Mouse (Mus musculus) monocyte, adult 59 days (primary cell): ENCODE measurements around the gene Cnnm4. TPM values are rescaled to one million over a fixed set of nuclear protein-coding genes. Genes with fewer than 3 reads are reported as not detected.

Source experiments
- total RNA-seq, 2 experiments: library from RNA; stranded (reverse); gene quantifications; one replicate each; pipeline ENCODE4 v1.2.4; 2023

Gene Cnnm4
- total RNA-seq: 10 to 100 TPM; 38.2 to 39.4 TPM

DNA sequence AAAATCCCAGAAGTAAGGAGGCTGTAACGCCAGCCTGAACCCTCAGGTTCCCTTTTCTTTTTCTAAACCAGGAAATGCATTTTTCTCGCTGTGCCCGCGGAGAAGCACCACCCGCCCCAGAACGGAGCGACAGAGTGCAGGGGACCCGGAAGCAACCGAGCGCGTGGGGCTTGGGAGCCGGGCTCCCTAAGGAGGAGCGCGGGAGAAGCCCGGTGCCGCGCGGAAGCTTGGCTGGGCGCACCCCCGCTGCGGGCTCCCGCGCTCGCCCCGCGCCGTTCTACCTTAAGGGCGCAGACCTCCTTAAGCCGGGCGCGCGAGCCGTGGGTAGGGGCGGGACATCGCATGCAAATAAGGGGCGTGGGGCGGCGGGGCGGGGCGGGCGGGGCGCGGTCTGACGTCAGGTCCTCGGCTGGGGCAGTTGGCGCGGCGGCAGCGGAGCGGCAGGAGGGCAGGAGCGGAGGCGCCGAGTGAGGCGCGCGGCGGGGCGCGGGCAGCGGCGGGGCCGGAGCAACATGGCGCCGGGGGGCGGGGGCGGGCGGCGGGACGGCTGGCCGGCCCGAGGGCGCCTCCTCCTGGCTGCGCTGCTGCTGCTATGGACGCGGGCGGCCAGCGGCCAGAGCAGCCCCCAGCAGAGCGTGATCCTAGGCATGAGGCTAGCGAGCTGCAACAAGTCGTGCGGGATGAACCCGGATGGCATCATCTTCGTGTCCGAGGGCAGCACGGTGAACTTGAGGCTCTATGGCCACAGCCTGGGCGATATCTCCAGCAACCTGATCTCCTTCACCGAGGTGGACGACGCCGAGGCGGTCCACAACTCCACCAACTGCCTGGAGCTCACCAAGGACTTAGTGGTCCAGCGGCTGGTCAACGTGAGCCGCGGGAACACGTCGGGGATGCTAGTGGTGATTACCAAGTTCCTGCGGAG is at the start of gene Cnnm4:
TSS of gene Cnnm4 (plus strand) at position 440 of the 925 bp plus-strand sequence.

DNA sequence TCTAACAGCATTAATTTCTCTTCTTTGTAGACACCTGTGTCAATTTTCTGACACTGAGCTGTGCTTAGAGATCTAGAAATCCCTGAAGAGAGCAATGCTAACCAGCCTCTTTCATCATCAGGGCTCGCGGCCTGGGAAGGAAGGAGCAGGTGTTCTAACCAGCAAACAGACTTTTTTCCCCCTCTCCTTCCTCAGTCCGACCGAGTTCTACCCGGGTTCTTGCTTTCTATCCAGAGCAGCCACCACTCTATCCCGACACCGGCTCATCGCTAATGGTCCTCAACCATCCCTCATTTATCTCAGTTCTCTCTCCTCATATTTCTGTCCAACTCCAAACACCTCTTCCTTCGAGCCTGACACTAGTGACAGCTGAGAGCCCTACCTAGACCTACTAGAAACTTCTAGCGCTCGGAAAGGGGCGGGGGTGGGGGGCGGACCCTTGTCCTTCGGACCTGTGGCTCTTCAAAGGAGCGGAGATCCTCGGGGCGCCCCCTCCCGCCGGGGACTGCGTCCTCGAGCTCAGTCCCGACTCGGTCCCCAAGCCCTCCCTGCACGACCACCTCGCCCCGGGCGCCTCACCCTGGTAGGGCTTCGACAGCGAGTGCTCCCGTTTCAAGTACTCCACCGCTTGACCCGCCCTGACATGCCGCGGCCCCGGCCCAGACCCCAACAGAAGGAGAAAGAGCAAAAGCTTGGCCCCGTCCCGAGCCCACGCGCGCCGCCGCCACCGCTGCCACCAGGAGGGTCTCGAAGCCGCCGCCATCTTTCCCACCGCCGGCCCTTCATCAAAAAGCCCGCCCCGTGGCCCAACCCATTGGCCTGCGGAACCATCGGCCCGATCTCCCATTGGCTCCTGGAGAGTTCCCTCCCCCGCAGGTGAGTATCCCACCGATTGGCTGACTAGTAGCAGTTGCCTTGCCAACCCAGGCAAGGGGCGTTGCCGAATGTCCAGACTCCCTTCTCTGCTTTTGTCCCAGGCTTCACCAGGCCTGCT is 26.7 kb upstream of the Cnnm4 start, which contains the start of gene Lman2l:
TSS of gene Lman2l (minus strand) at position 801 of the 994 bp plus-strand sequence.

GRCm38 (mm10) chr1:36511289-36512021 is 40.0 kb downstream of the Cnnm4 start, which contains the start of gene Cnnm3:
Cnnm3 (plus strand) TSS chr1:36511867.

DNA sequence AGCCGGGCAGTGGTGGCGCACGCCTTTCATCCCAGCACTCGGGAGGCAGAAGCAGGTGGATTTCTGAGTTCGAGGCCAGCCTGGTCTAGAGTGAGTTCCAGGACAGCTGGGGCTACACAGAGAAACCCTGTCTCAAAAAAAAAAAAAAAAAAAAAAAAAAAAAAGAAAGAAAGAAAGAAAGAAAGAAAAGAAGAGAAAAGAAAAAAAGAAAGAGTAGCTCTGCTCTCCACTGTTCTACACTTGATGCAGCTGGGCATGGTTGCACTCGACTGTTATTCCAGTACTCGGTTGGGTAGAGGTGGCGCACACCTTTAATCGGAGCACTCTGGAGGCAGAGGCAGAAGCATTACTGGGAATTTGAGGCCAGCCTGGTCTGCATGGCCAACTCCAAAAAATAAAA is 65.4 kb downstream of the Cnnm4 start, which contains the start of gene Ankrd23:
TSS of gene Ankrd23 (minus strand) at position 101 of the 400 bp plus-strand sequence.

DNA sequence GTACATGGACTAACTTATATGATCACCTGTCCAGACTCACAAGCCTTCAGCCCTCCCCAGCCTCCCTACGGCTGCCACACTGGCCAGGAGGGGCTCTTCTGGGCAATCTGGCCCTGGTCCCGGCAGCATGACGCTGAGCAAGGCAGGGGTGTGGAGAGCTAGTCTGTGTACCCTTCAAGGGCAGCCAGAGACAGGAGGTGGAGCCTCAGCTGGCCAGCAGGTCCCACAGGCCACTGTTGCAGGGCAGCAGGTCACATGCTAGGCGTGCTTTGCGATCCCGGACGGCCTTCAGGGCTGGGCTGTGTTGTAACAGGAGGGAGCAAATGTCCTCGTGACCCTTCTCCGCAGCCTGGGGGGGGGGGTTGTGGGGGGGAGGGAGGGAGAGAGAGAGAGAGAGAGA is 67.8 kb downstream of the Cnnm4 start, which contains the start of gene Gm42417:
TSS of gene Gm42417 (minus strand) at position 244 of the 400 bp plus-strand sequence.

DNA sequence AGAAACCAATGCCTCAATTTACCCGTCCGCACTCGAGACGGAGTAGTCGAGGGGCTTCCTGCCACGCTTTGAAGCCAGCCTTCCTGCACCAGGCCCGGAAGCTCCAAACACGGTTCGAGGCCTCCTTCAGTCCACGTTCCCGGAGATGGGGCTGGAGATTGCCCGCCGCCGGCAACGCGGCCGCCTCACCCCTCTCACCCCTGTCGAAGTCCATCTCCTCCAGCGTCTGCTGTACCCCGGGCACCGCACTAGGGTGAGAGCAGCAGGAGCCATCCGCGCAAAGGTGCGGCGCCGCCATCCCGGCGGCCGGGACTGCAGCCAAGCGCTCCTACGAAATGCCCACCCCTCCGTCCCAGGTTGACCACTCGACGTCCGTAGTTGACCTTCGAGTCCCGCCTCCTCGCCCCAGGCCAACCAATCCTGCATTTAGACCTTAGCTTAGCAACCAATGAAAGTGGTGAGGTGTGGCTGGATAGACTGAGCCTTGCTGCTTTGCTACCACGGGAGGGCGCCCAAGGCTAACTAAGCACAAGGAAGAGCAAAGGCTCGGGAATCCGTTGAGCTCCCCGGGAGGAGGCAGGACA is 75.6 kb downstream of the Cnnm4 start, which contains the start of gene Ankrd39:
TSS of gene Ankrd39 (minus strand) at position 558 of the 584 bp plus-strand sequence.

Other genes starting within 250 kb of the Cnnm4 start
- gene Uggt1, start 226.9 kb upstream of the Cnnm4 start, total RNA-seq: 10 to 100 TPM; 82.4 to 94.4 TPM
- 100 to 1,000 TPM; 240 to 311 TPM for gene Neurl3, start 196.9 kb upstream of the Cnnm4 start, total RNA-seq
- gene Arid5a, start 163.9 kb upstream of the Cnnm4 start, total RNA-seq: 100 to 1,000 TPM; 117 to 133 TPM
- gene Kansl3, start 102.4 kb upstream of the Cnnm4 start, total RNA-seq: 10 to 100 TPM; 69.2 to 82.0 TPM
- not detected for gene Fer1l5, start 99.3 kb upstream of the Cnnm4 start, total RNA-seq
- 10 to 100 TPM; 37.5 to 39.6 TPM for gene Lman2l, start 26.3 kb upstream of the Cnnm4 start, total RNA-seq
- gene Cnnm3, start 40.2 kb downstream of the Cnnm4 start, total RNA-seq: 10 to 100 TPM; 24.4 to 33.4 TPM
- gene Ankrd23, start 65.3 kb downstream of the Cnnm4 start, total RNA-seq: 1 to 10 TPM; 8.9 to 9.2 TPM
- not detected for gene Gm42417, start 67.8 kb downstream of the Cnnm4 start, total RNA-seq
- gene Ankrd39, start 75.8 kb downstream of the Cnnm4 start, total RNA-seq: 10 to 100 TPM in 1 of 2 experiments, 1 to 10 TPM in 1; 9.2 to 13.0 TPM
- 1 to 10 TPM; 3.8 to 4.4 TPM for gene Sema4c, start 86.7 kb downstream of the Cnnm4 start, total RNA-seq
- gene Fam178b, start 211.6 kb downstream of the Cnnm4 start, total RNA-seq: not detected
- 100 to 1,000 TPM; 237 to 244 TPM for gene Cox5b, start 219.8 kb downstream of the Cnnm4 start, total RNA-seq
- gene 4933424G06Rik, start 238.5 kb downstream of the Cnnm4 start, total RNA-seq: not detected
- gene Actr1b, start 242.8 kb downstream of the Cnnm4 start, total RNA-seq: 10 to 100 TPM; 51.0 to 60.8 TPM